Mouse (Mus musculus) lung, adult 2 months (tissue): ENCODE measurements around the gene Rab13.

Experiments
- CTCF ChIP-seq: fragments of 200-500 bp; IDR thresholded peaks from 2 replicates; pipeline ENCODE4 v1.5.1; 2011; ENCODE audit warnings: mild to moderate bottlenecking, low read length, control low read depth; ENCODE audit not compliant: insufficient read depth
- POLR2A ChIP-seq: fragments of 200-500 bp; IDR thresholded peaks from 2 replicates; pipeline ENCODE4 v1.6.1; 2011; ENCODE audit warnings: low read depth, mild to moderate bottlenecking, control low read depth, low read length, borderline replicate concordance; ENCODE audit errors: extremely low read depth

DNA sequence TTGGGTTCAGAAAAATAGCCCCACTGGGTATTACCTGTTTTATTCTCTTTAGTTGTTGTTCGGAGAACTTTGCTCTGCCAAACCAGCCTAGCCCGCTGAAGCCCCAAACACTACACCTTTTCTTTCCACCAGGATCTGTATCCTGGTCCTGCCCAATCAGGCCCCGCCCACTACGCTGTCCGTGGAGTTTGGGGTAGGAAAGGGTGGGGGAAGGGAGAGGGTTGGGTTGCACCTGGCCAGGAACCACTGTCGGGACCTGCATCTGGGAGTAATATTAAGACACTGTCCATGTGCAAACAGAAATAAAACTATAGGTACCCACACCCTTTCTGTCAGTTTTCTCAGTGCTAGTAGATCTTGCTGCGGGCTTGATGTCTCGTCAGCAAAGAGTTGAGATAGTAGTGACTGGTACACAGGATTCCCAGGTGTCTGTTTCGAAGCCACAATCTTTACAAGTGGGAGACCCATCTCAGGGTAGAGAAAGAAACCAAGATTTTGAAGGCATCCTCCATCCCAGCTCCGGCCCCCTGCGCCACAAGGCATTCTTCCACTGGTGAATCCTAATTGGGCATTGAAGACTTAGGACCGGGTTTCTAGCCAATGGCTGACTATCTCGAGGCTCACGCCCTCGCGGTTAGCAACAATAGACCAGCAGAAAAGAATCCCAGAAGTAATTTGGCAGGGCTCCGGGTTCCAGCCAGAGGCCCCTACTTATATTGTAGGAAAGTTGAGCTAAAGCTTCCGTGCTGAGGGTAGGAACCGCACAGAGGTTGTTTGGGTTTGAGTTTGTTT lies 29.7 kb downstream of the Rab13 start, which contains the start of gene Creb3l4:
- TF ChIP-seq CTCF (no peak), POLR2A (no peak; the same call in 1 of the 2 replicates)
